Mouse (Mus musculus): ENCODE data around the gene Ppp3cb.

DNA sequence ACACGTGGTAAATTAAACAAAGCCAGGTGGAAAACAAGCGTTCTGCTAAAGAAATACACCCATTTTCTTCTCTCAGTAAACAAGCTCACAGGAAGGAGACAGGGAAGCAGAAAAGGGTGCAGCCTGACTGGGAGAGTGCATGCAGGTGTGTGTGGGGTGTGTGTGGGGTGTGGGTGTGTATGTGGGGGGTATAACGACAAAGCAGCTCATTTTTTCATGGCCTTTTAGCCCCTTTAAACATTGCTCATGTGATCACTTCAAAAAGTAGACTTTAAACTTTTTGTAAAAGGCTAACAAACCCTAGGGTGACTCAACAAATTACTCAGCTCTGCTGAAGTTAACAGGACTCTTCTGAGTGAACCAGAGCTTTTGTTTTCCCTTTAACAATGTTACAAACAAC is 68.0 kb downstream of the Ppp3cb start:
- TF ChIP-seq POLR2A (IDR thresholded peaks at IDR 0.05; ENCODE audit: borderline replicate concordance, extremely low read depth, insufficient read depth, insufficient read length, poor library complexity, severe bottlenecking) (no peak), CTCF (IDR thresholded peaks at IDR 0.05; ENCODE audit: borderline replicate concordance, extremely low read depth, insufficient read depth, insufficient read length) (no peak)
